Mouse (Mus musculus) forebrain, postnatal 0 days (tissue): ENCODE results near the gene Ahctf1. TPM values are rescaled to one million over a fixed set of nuclear protein-coding genes. Genes with fewer than 3 reads are reported as not detected.
"Not testable (repeated sequence)": the region's sequence is repeated elsewhere in the genome, so short reads cannot be mapped to it uniquely, and the experiment has no call there.

Source experiments
- ATAC-seq: fragments of 200-750 bp; cut with Nextera tagmentation; 2 replicates; pipeline ENCODE4 v1.8.0; 2017; ENCODE audit warnings: mild to moderate bottlenecking, moderate library complexity
- DNase-seq: peaks from one replicate; pipeline ENCODE4 v3.0.0-alpha.2; 2015
- H3K27ac ChIP-seq: fragments of 300-500 bp; sonication (generic); 2 replicates; pipeline ENCODE4 v1.5.1; 2014; ENCODE audit warnings: low read depth, mild to moderate bottlenecking, antibody characterized with exemption, low read length, moderate library complexity, mixed read lengths
- H3K27me3 ChIP-seq: fragments of 300-500 bp; sonication (generic); 2 replicates; pipeline ENCODE4 v1.6.1; 2014; ENCODE audit warnings: mild to moderate bottlenecking, low read length, mixed read lengths; ENCODE audit not compliant: insufficient read depth
- H3K36me3 ChIP-seq: fragments of 300-500 bp; sonication (generic); 2 replicates; pipeline ENCODE4 v1.6.1; 2014; ENCODE audit warnings: mild to moderate bottlenecking, moderate library complexity; ENCODE audit not compliant: insufficient read depth
- H3K4me1 ChIP-seq: fragments of 300-500 bp; sonication (generic); 2 replicates; pipeline ENCODE4 v1.6.1; 2014; ENCODE audit warnings: antibody characterized with exemption; ENCODE audit not compliant: insufficient read depth
- H3K4me2 ChIP-seq: fragments of 300-500 bp; sonication (generic); 2 replicates; pipeline ENCODE4 v1.6.1; 2014; ENCODE audit warnings: low read depth, mild to moderate bottlenecking, moderate library complexity
- H3K4me3 ChIP-seq: fragments of 300-500 bp; sonication (generic); 2 replicates; pipeline ENCODE4 v1.5.1; 2014; ENCODE audit warnings: low read depth, low read length, mixed read lengths
- H3K9ac ChIP-seq: fragments of 300-500 bp; sonication (generic); 2 replicates; pipeline ENCODE4 v1.6.1; 2014; ENCODE audit warnings: mild to moderate bottlenecking
- H3K9me3 ChIP-seq: fragments of 300-500 bp; sonication (generic); 2 replicates; pipeline ENCODE4 v1.6.1; 2016; ENCODE audit warnings: low read length
- CTCF ChIP-seq: sonication (generic); IDR thresholded peaks from 2 replicates; pipeline ENCODE4 v1.5.1; 2016; ENCODE audit warnings: antibody characterized with exemption, control low read depth, low read depth
- WGBS: fragments of 180-500 bp; shearing (Covaris S2); extraction: QIAGEN DNeasy Blood & Tissue Kit; methylation state at CpG from one replicate; pipeline ENCODE4 v1.1.7; 2014; 5-methylcytosine and 5-hydroxymethylcytosine counted together
- polyA plus RNA-seq: library from polyadenylated mRNA; unstranded; fragments of >200 nt; fragmentation: Nextera tagmentation; extraction: Ambion mirVana; gene quantifications from 2 replicates; pipeline ENCODE4 v1.2.1, GENCODE M21; 2015
- total RNA-seq: library from RNA; depleted of rRNA; stranded (reverse); fragments of >200 nt; gene quantifications from 2 replicates; pipeline ENCODE4 v1.2.3, GENCODE M21; 2014

The Ahctf1 gene
- total and polyA plus RNA-seq, 2 experiments from 2014 or later = 8.0 to 41.8 TPM

GRCm38 (mm10) chr1:179731391-179731790 is 72.1 kb downstream of the Ahctf1 start:
- DNase-seq = no peak
- TF ChIP-seq CTCF = no peak
- Histone ChIP-seq H3K4me2 (no peak overlapping the region), H3K9ac (no peak overlapping the region), H3K36me3 (no peaks in the 10 kb centered on the region), H3K27ac (no peak overlapping the region), H3K4me1 (no peaks in the 10 kb centered on the region), H3K4me3 (no peak overlapping the region), H3K9me3 (no peaks in the 10 kb centered on the region), H3K27me3 (no peaks in the 10 kb centered on the region)
- ATAC-seq = no peak
- 90% methylated on average over 3 of the region's 3 CpGs for WGBS

- DNase-seq = no peak
- WGBS = 88% methylated on average over 10 of the region's 10 CpGs
- H3K27ac ChIP-seq = no peak overlapping the region
- H3K4me2 ChIP-seq = no peak overlapping the region
- TF ChIP-seq CTCF = no peak
- no peaks in the 10 kb centered on the region for H3K36me3 ChIP-seq
- H3K4me3 ChIP-seq = no peak overlapping the region
- ATAC-seq = no peak
- no peaks in the 10 kb centered on the region for H3K4me1 ChIP-seq
- H3K9ac ChIP-seq = no peak overlapping the region
- H3K9me3 ChIP-seq = no peaks in the 10 kb centered on the region
- no peaks in the 10 kb centered on the region for H3K27me3 ChIP-seq
Measured at GRCm38 (mm10) chr1:179728661-179729060, 74.8 kb downstream of the Ahctf1 start.

DNA sequence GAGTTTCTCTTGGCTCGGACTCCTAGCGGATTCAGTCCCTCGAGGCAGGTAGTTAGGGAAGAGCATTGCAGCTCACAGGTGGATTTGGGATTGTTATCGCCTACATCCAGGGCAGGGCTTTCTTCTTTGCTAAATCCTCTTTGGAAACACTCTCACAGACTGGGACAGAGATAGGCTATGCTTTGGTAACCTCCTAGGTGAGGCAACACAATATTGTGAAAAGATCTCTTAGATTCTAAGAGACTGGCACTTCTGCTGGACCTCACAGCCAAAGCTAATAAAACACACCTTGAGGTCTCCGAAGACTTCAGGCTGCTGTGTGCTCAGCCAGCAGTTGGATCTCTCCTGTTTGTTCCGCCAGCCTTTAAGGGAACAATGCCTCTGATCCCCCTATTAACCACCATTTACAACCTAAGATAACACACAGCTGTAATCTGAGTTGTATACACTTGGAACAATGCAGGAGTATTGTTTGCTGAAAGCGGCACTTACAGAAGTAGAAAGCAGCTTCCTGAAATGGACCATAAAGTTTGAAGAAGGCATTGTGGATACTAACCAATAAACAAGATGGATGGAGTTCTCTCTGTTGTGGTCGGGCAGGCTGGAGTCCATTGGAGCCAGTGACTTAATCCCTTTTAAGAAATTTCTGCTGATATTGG is 80.5 kb downstream of the Ahctf1 start:
- H3K27me3 ChIP-seq = no peaks in the 10 kb centered on the region
- no peak overlapping the region for H3K9ac ChIP-seq
- no peak for TF ChIP-seq CTCF
- DNase-seq (no peak), ATAC-seq (no peak)
- H3K4me3 ChIP-seq = no peak overlapping the region
- H3K36me3 ChIP-seq = no peaks in the 10 kb centered on the region
- H3K27ac ChIP-seq = no peak overlapping the region
- 77% methylated on average over 8 of the region's 8 CpGs for WGBS
- H3K4me1 ChIP-seq = no peaks in the 10 kb centered on the region
- H3K9me3 ChIP-seq = no peaks in the 10 kb centered on the region
- H3K4me2 ChIP-seq = no peak overlapping the region

GRCm38 (mm10) chr1:179715786-179716185 is 87.7 kb downstream of the Ahctf1 start:
- ATAC-seq = no peak
- no peak overlapping the region for H3K4me2 ChIP-seq
- H3K4me3 ChIP-seq = no peak overlapping the region
- DNase-seq = no peak
- no peak for TF ChIP-seq CTCF
- no peak overlapping the region for H3K27ac ChIP-seq
- no peaks in the 10 kb centered on the region for H3K27me3 ChIP-seq
- no peaks in the 10 kb centered on the region for H3K36me3 ChIP-seq
- 96% methylated on average over 4 of the region's 4 CpGs for WGBS
- no peaks in the 10 kb centered on the region for H3K9me3 ChIP-seq
- no peak overlapping the region for H3K9ac ChIP-seq
- H3K4me1 ChIP-seq = no peaks in the 10 kb centered on the region

DNA sequence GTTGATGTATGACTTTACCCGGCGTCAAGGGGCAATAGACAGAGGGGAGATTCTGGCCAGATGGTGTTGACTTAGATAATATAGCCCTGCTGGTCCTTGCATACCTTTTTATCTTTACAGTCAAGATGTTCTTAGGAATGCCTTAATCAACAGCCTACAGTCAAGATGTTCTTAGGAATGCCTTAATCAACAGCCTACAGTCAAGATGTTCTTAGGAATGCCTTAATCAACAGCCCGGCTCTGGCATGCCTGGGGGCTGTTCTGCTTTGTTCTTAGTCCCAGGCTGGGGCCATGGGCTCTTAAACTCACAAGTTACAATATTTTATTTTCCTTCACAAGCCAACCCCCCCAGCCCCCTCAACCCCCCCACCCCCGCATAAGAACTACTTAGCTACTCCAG is 88.2 kb downstream of the Ahctf1 start:
- not testable (repeated sequence) for H3K4me3 ChIP-seq, H3K4me2 ChIP-seq, H3K36me3 ChIP-seq, H3K27ac ChIP-seq, H3K4me1 ChIP-seq, H3K9ac ChIP-seq, H3K9me3 ChIP-seq, H3K27me3 ChIP-seq, ATAC-seq, DNase-seq
- 92% methylated on average over 4 of the region's 4 CpGs for WGBS

- no peak overlapping the region for H3K4me2 ChIP-seq
- H3K27me3 ChIP-seq = no peaks in the 10 kb centered on the region
- no peak overlapping the region for H3K9ac ChIP-seq
- no peaks in the 10 kb centered on the region for H3K36me3 ChIP-seq
- H3K4me3 ChIP-seq = no peak overlapping the region
- no peak for DNase-seq
- 87% methylated on average over 3 of the region's 3 CpGs for WGBS
- H3K27ac ChIP-seq = no peak overlapping the region
- no peak for TF ChIP-seq CTCF
- ATAC-seq = no peak
- no peaks in the 10 kb centered on the region for H3K4me1 ChIP-seq
- no peaks in the 10 kb centered on the region for H3K9me3 ChIP-seq
Measured at GRCm38 (mm10) chr1:179713367-179713766, 90.1 kb downstream of the Ahctf1 start.

- H3K36me3 ChIP-seq = no peaks in the 10 kb centered on the region
- TF ChIP-seq CTCF = no peak
- H3K27me3 ChIP-seq = no peaks in the 10 kb centered on the region
- H3K4me3 ChIP-seq = no peak overlapping the region
- H3K27ac ChIP-seq = no peak overlapping the region
- 84% methylated on average over 7 of the region's 7 CpGs for WGBS
- H3K4me2 ChIP-seq = no peak overlapping the region
- no peak overlapping the region for H3K9ac ChIP-seq
- ATAC-seq (no peak), DNase-seq (no peak)
- no peaks in the 10 kb centered on the region for H3K9me3 ChIP-seq
- H3K4me1 ChIP-seq = no peaks in the 10 kb centered on the region
Measured at GRCm38 (mm10) chr1:179712658-179713057, 90.8 kb downstream of the Ahctf1 start.

GRCm38 (mm10) chr1:179710739-179711138 is 92.7 kb downstream of the Ahctf1 start:
- H3K9me3 ChIP-seq = no peaks in the 10 kb centered on the region
- H3K36me3 ChIP-seq = no peaks in the 10 kb centered on the region
- DNase-seq (no peak), ATAC-seq (no peak)
- H3K4me2 ChIP-seq = no peak overlapping the region
- H3K4me3 ChIP-seq = no peak overlapping the region
- H3K27me3 ChIP-seq = no peaks in the 10 kb centered on the region
- H3K9ac ChIP-seq = no peak overlapping the region
- no peak overlapping the region for H3K27ac ChIP-seq
- WGBS = 87% methylated on average over 5 of the region's 5 CpGs
- H3K4me1 ChIP-seq = no peaks in the 10 kb centered on the region
- no peak for TF ChIP-seq CTCF
